Mouse (Mus musculus) G1E (cell line): ENCODE measurements around the gene Trdmt1. TPM values are rescaled to one million over a fixed set of nuclear protein-coding genes. Genes with fewer than 3 reads are reported as not detected.

Experiments
- ATAC-seq: 2 replicates; pipeline ENCODE4 v1.8.0; 2016; ENCODE audit warnings: mild to moderate bottlenecking; ENCODE audit not compliant: insufficient number of reproducible peaks, poor library complexity, low FRiP score, severe bottlenecking; ENCODE audit errors: extremely low read depth
- DNase-seq: peaks from one replicate; pipeline ENCODE4 v3.0.0; 2012; ENCODE audit warnings: low spot score
- H3K27me3 ChIP-seq: 2 replicates; pipeline ENCODE4 v1.6.1; 2012; ENCODE audit warnings: mild to moderate bottlenecking, low read length, inconsistent platforms; ENCODE audit not compliant: insufficient read depth
- H3K36me3 ChIP-seq: replicated peaks from 2 replicates; pipeline ENCODE3; 2012; ENCODE audit warnings: mild to moderate bottlenecking, inconsistent platforms
- H3K4me1 ChIP-seq: 2 replicates; pipeline ENCODE4 v1.6.1; 2012; ENCODE audit warnings: low read depth, low read length, inconsistent platforms, mixed read lengths; ENCODE audit not compliant: insufficient read depth
- H3K4me3 ChIP-seq: 2 replicates; pipeline ENCODE4 v1.5.1; 2012; ENCODE audit warnings: low read depth, mild to moderate bottlenecking, inconsistent platforms, low read length, moderate library complexity, mixed read lengths
- H3K9me3 ChIP-seq: replicated peaks from 2 replicates; pipeline ENCODE4 v1.6.1; 2012; ENCODE audit warnings: inconsistent platforms
- CTCF ChIP-seq: IDR thresholded peaks from 2 replicates; pipeline ENCODE4 v1.5.1; 2012; ENCODE audit warnings: low read depth, low read length, inconsistent platforms, mixed read lengths
- GATA1 ChIP-seq: IDR thresholded peaks from 2 replicates; pipeline ENCODE4 v1.6.1; 2012; ENCODE audit warnings: borderline replicate concordance, low read length, inconsistent platforms, mixed read lengths
- GATA2 ChIP-seq: IDR thresholded peaks from 2 replicates; pipeline ENCODE4 v1.6.1; 2012; ENCODE audit warnings: low read depth, low read length, inconsistent platforms, borderline replicate concordance
- POLR2AphosphoS5 ChIP-seq: IDR thresholded peaks from 2 replicates; pipeline ENCODE4 v1.6.1; 2012; ENCODE audit warnings: low read depth, low read length, inconsistent platforms; ENCODE audit not compliant: insufficient replicate concordance
- TAL1 ChIP-seq: conservative IDR thresholded peaks from 2 replicates; pipeline ENCODE4 v1.6.1; 2012; ENCODE audit warnings: low read depth, low read length, inconsistent platforms, mixed read lengths
- polyA plus RNA-seq: library from polyadenylated mRNA; stranded (reverse); fragments of >175 nt; gene quantifications from 2 replicates; pipeline ENCODE4 v1.2.3, GENCODE M21; 2012
- total RNA-seq, 2 experiments: library from RNA; stranded (forward) in 1 of 2; stranded (reverse) in 1 of 2; fragments of 200-1000 nt in 1 of 2; fragments of >200 nt in 1 of 2; fragmentation: Nextera tagmentation in 1 of 2; gene quantifications; 2 replicates each; pipeline ENCODE4 v1.2.3; 2014 to 2017

The Trdmt1 gene
- total and polyA plus RNA-seq, 3 experiments, result 0.56 to 20.2 (median 9.1) TPM

DNA sequence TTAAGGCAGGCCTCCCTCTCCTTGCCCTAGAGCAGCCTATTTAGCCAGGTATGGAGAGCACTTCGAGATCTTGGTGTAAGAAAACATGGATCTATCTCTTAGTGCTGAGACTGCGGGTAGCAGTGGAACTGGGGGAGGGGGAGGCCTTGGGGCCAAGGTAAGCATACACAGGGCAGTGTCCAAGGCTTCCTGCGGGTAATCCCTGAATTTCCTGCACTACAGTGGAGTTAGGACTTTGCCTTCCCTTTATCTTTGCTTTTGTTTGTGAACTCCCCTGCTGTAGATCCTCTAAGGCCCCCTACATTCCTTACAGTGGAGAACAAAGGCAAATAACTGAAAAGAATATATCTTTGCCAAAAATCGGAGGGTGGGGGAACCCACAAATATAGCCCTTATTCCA, 29.5 kb downstream of the Trdmt1 start:
- DNase-seq (no peak), ATAC-seq (no peak)

DNA sequence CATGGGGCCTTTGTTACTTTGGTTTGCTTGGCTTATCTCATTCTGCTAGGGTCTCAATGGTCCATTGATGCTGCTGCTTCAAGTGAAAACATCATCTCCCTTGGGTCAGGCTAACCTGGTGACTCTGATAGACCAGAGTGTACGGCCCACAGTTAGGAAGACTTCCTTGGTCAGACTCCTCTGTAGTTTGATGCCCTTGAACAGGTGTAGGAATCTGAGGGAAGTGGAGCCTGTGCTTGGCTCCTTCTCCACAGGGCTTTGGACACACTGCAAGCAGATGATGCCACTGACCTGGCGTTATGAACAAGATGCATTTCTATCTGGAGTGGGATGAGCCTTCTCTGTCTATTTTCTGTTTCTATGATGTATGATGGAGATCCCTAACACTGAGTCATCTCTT, 41.8 kb downstream of the Trdmt1 start:
- no peaks in the 10 kb centered on the region for H3K36me3 ChIP-seq
- H3K4me1 ChIP-seq, result peaks cover 6% of the 10 kb centered on the region
- TF ChIP-seq CTCF (no peak), GATA2 (no peak), TAL1 (no peak), GATA1 (no peak)
- peaks cover 4% of the 10 kb centered on the region; the same call in 1 of the 2 replicates for H3K27me3 ChIP-seq
- ATAC-seq (no peak), DNase-seq (no peak)
- H3K9me3 ChIP-seq, result no peaks in the 10 kb centered on the region
- H3K4me3 ChIP-seq, result no peak overlapping the region

More for the DNA sequence above, 29.5 kb downstream of the Trdmt1 start:
- Histone ChIP-seq H3K4me3 (no peak overlapping the region), H3K27me3 (no peaks in the 10 kb centered on the region), H3K4me1 (no peaks in the 10 kb centered on the region), H3K36me3 (peaks cover 22% of the 10 kb centered on the region), H3K9me3 (no peaks in the 10 kb centered on the region)
- TF ChIP-seq POLR2AphosphoS5 (no peak), GATA2 (no peak), GATA1 (no peak), TAL1 (no peak), CTCF (no peak)

- no peaks in the 10 kb centered on the region for H3K36me3 ChIP-seq
- H3K9me3 ChIP-seq, result no peaks in the 10 kb centered on the region
- H3K27me3 ChIP-seq, result peaks cover 4% of the 10 kb centered on the region; the same call in 1 of the 2 replicates
- no peak overlapping the region for H3K4me3 ChIP-seq
- ATAC-seq (no peak), DNase-seq (no peak)
- TF ChIP-seq CTCF, result no peak
- no peak for TF ChIP-seq GATA2
- no peak for TF ChIP-seq GATA1
- no peak for TF ChIP-seq TAL1
- peaks cover 6% of the 10 kb centered on the region for H3K4me1 ChIP-seq
Measured at GRCm38 (mm10) chr2:13501553-13501952, 42.9 kb downstream of the Trdmt1 start.

- Histone ChIP-seq H3K4me1 (peaks cover 6% of the 10 kb centered on the region), H3K4me3 (no peak overlapping the region), H3K36me3 (no peaks in the 10 kb centered on the region), H3K27me3 (peaks cover 4% of the 10 kb centered on the region; the same call in 1 of the 2 replicates), H3K9me3 (no peaks in the 10 kb centered on the region)
- ATAC-seq (no peak), DNase-seq (no peak)
- no peak for TF ChIP-seq TAL1
Measured at GRCm38 (mm10) chr2:13500298-13500999, 44.0 kb downstream of the Trdmt1 start.

DNA sequence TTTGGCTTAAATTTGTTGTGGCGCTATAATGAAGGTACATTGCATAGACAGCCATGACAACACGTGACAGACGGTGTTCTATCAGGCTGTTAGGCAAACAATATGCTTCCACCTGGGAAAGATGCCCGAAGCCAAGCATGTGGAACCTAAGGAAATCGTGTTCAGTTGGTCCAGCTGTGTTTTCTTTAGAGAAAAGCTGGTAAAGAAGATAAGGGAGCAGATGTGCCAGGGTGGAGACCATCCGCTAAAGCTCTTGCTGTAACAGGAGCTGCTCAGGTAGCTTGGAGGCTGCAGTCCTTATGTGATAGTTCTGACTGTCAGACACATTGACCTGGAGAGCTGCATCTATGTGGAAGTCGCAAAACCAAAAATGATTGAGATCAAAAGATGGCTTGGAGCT, 45.3 kb downstream of the Trdmt1 start:
- no peaks in the 10 kb centered on the region for H3K9me3 ChIP-seq
- H3K36me3 ChIP-seq, result no peaks in the 10 kb centered on the region
- H3K27me3 ChIP-seq, result 0 out of 2 replicates have a peak, but pooled peaks cover 4% of the 10 kb centered on the region
- H3K4me1 ChIP-seq, result peaks cover 6% of the 10 kb centered on the region
- ATAC-seq, result peak; percentile 80
- no peak overlapping the region for H3K4me3 ChIP-seq
- TF ChIP-seq TAL1, result no peak; the same call in 1 of the 2 replicates
- TF ChIP-seq POLR2AphosphoS5, result no peak
- no peak for TF ChIP-seq CTCF
- no peak for TF ChIP-seq GATA2
- no peak for TF ChIP-seq GATA1
- no peak for DNase-seq

GRCm38 (mm10) chr2:13496087-13496486, 48.4 kb downstream of the Trdmt1 start:
- Histone ChIP-seq H3K4me1 (peaks cover 6% of the 10 kb centered on the region), H3K4me3 (no peak overlapping the region), H3K36me3 (no peaks in the 10 kb centered on the region), H3K9me3 (no peaks in the 10 kb centered on the region), H3K27me3 (peaks cover 3% of the 10 kb centered on the region; the same call in 1 of the 2 replicates)
- ATAC-seq (no peak), DNase-seq (no peak)
- no peak for TF ChIP-seq GATA1
- TF ChIP-seq POLR2AphosphoS5, result no peak
- no peak for TF ChIP-seq TAL1
- TF ChIP-seq GATA2, result no peak
- TF ChIP-seq CTCF, result no peak

DNA sequence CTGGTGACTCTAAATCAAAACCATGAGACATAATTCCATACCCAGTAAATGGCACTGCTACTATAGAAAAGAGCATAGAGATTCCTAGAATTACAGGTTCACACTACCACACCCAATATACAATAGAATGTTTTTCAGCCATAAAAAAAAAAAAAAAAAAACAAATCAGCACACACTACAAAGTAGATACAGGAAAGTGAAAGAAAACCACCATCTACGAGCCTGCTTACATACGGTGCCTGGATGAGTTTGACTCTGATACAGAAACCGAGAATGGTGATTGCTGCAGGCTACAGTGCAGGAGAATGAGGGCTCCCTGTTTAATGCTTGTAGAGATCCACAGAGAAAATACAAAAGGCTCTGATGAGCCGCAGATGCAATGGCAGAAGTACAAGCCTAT, 51.5 kb downstream of the Trdmt1 start:
- H3K4me3 ChIP-seq, result no peak overlapping the region
- DNase-seq, result no peak
- no peak for ATAC-seq
- H3K36me3 ChIP-seq, result no peaks in the 10 kb centered on the region
- no peaks in the 10 kb centered on the region for H3K9me3 ChIP-seq
- no peak for TF ChIP-seq TAL1
- TF ChIP-seq CTCF, result no peak
- no peak for TF ChIP-seq GATA1
- no peak for TF ChIP-seq GATA2
- no peak for TF ChIP-seq POLR2AphosphoS5
- peaks cover 11% of the 10 kb centered on the region for H3K27me3 ChIP-seq
- peaks cover 5% of the 10 kb centered on the region for H3K4me1 ChIP-seq
